Mouse (Mus musculus) cortical plate, adult 2 months (tissue): ENCODE results near the gene Pif1. TPM values are rescaled to one million over a fixed set of nuclear protein-coding genes. Genes with fewer than 3 reads are reported as not detected.

Source experiments
- H3K27ac ChIP-seq: fragments of 200-500 bp; 2 replicates; pipeline ENCODE4 v1.5.1; 2012; ENCODE audit warnings: low read length, control low read depth, inconsistent platforms; ENCODE audit not compliant: insufficient read depth
- H3K4me1 ChIP-seq: fragments of 200-500 bp; 2 replicates; pipeline ENCODE4 v1.6.1; 2011; ENCODE audit warnings: low read length; ENCODE audit not compliant: control insufficient read depth, insufficient read depth
- H3K4me3 ChIP-seq: fragments of 200-500 bp; 2 replicates; pipeline ENCODE4 v1.5.1; 2011; ENCODE audit warnings: mild to moderate bottlenecking, low read length, control low read depth; ENCODE audit not compliant: insufficient read depth
- CTCF ChIP-seq: fragments of 200-500 bp; IDR thresholded peaks from 2 replicates; pipeline ENCODE4 v1.5.1; 2011; ENCODE audit warnings: mild to moderate bottlenecking, control low read depth, low read length; ENCODE audit not compliant: insufficient read depth; ENCODE audit errors: extremely low read depth
- POLR2A ChIP-seq: fragments of 200-500 bp; IDR thresholded peaks from 2 replicates; pipeline ENCODE4 v1.6.1; 2011; ENCODE audit warnings: mild to moderate bottlenecking, low read length, control low read depth; ENCODE audit not compliant: insufficient read depth; ENCODE audit errors: extremely low read depth
- polyA plus RNA-seq: library from polyadenylated mRNA; depleted of rRNA; stranded (reverse); fragments of >200 nt; gene quantifications from 2 replicates; pipeline ENCODE4 v1.2.3, GENCODE M21; 2012

Gene Pif1
- polyA plus RNA-seq, 1 experiment, result 0.23 TPM

DNA sequence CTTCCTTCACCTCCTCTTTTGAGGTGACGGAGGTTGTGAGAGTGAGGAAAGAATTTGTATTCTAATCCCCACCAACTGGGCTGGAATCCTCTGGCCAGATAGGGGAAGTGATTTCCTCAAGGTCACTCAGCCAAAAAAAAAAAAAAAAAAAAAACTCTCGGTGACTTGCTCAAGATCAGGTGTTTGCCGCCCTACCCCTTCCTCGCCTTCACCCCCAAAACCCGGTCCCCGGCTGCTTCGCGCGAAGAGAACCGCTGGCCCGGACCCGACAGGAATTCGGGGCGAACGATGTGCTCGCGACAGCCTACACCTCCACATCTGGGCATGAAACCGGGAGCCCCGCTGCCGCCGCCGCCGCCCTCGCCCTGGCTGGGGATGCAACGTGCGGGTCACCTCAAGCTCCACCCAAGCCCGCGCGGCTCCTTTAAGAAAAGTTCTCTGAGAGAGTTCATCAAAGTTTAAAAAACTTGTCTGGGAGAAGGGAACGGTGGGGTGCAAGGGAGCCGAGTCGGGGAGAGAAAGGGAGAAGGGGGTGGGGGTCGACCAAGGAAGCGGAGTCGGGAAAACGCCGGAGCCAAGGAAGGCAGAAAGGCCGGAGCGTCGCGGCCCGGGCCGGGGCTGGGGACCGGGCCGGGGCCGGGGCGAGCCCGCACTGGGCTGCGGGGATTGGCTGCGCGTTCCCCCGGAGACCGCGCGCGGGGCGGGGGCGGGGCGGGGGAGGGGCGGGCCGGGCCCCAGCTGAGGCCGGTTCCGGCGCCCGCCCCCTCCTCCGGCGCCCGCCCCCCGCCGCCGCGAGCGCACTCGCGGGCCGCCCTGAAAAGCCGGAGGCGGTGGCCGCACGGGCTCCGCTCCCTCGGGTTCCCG lies 43.0 kb downstream of the Pif1 start:
- TF ChIP-seq POLR2A (no peak), CTCF (no peak)
- Histone ChIP-seq H3K27ac (no peak overlapping the region), H3K4me3 (peak overlapping the region; percentile 54), H3K4me1 (no peaks in the 10 kb centered on the region; the same call in 1 of the 2 replicates)

DNA sequence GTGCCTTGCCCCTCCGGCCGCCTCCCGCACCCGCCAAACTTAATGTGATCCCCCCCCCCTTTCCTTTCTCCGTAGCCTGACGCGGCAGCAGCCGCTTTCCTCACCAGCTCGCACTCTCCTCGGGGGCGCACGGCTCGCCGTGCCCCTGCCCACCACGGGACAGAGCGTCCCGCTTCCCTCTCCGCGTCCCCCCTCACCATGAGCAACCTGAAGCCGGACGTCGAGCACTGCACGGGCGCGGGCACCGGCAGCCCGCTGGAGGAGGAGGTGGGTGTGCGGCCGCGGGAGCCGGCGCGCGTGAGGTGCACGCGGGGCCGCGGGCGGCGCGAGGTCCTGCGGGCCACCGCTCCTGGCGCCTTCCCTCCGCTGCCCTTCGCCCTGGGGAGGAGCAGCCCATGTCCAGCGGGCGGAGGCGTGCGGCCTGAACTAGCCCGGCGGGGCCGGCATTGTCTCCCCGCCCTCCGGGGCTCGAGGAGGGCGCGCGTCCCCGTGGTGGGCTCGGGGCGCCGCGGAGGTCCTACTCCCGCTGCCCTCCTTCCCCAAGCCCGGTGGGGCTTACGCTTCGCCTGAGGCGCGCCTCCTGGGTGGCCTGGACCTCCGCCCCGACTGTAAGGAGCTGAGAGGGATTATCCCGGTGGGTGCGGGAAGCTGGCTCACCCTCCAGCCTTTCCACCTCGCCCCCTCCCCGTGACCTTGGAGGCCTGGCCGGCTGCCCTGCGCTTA lies 43.8 kb downstream of the Pif1 start:
- no peak for TF ChIP-seq CTCF
- no peak for TF ChIP-seq POLR2A
- no peaks in the 10 kb centered on the region; the same call in 1 of the 2 replicates for H3K4me1 ChIP-seq
- peak overlapping the region; percentile 54 for H3K4me3 ChIP-seq
- H3K27ac ChIP-seq, result no peak overlapping the region

DNA sequence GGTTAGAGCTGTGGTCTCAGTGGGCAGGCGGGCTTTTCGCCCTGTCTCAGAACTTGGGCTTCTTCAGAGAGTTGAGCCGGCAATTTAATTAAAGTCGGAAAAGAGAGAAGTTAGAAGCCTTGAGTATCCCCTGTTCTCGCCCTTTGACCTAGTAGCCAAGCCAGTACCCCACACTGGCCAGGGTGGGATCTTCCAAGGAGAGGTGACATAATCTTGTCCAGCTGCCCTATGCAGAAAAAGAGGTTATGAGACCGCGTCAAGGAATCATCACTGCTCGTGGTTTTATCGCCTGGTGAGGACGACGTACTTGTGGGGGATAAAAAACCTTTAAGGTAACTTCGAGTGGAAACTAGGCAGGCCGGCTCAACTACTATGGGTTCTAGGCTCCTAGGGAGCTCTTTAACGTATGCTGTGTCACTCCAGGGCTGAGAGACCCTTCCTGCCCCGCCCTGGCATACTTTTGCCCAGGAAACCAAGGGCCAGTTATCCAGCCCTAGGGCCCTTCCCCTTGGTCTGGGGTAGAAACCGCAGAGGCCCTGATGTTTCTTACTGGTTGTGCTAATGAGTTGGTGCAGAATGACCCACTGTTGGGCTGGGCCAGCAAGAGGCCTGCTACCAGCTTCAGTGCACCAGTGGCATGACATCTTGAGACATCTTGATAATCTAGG lies 44.5 kb downstream of the Pif1 start:
- TF ChIP-seq CTCF, result no peak
- TF ChIP-seq POLR2A, result no peak
- peak overlapping the region; percentile 54; the same call in 1 of the 2 replicates for H3K4me3 ChIP-seq

DNA sequence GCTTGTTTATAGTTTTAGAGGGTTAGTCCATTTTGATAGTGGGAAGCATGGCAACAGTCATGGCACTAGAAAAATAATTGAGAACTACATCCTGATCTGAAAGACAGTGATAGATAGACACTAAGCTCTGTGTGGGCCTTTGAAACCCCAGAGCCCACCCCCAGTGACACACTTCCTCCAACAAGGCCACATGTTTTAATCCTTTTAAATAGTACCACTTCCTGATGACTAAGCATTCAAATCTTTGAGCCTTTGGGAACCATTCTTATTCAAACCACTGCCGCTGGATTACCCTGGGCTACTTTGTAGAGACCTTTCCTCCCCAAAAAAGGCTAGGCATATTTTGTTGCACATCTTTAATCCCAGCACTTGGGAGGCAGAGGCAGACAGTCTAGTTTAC lies 48.8 kb downstream of the Pif1 start:
- H3K27ac ChIP-seq, result no peak overlapping the region
- TF ChIP-seq CTCF, result no peak
- no peak for TF ChIP-seq POLR2A
- no peak overlapping the region for H3K4me3 ChIP-seq
- H3K4me1 ChIP-seq, result no peaks in the 10 kb centered on the region; the same call in 1 of the 2 replicates

More for the DNA sequence above, 44.5 kb downstream of the Pif1 start:
- no peaks in the 10 kb centered on the region; the same call in 1 of the 2 replicates for H3K4me1 ChIP-seq
- H3K27ac ChIP-seq, result no peak overlapping the region

DNA sequence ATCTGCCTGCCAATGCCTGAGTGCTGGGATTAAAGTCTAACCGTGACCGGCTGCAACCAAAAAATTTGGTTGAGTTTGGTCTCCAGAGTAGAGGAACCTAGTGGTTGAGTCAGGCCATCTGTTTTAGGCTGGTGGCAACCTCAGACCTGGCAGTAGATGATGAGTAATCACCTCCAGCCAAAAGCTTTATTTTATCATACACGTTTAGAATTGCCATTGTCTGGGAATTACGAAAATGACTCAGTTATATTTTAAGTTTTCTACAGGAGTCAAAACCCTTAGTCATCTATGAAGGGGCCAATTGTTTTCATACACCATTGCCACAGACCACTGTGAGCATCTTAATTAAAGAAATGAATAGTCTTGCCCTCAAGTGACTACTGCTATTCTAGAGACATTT lies 50.0 kb downstream of the Pif1 start:
- no peaks in the 10 kb centered on the region for H3K4me1 ChIP-seq
- H3K4me3 ChIP-seq, result no peak overlapping the region

DNA sequence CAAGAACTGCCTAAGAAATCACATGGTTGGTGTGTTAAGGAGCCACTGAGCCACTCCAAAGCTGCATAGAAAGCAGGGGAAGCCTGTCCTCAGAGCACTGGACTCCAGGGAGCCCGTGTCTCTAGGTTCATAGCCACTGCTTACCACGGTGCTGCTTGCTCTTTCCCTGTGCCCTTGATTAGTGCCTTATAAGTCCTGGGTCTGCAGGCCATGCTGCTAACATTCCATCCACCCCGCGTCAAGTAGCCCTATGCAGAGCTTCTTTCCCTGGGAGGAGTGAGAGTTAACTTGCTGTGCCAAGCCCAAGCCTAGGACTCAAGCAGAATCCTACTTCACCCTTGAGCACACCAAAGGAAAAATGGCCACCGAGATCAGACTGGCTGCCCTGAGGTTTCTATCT lies 52.1 kb downstream of the Pif1 start:
- Histone ChIP-seq H3K27ac (no peak overlapping the region), H3K4me3 (no peak overlapping the region), H3K4me1 (no peaks in the 10 kb centered on the region)
- TF ChIP-seq POLR2A (no peak), CTCF (no peak)

More for the DNA sequence above, 50.0 kb downstream of the Pif1 start:
- H3K27ac ChIP-seq, result no peak overlapping the region
- TF ChIP-seq POLR2A, result no peak
- TF ChIP-seq CTCF, result no peak

DNA sequence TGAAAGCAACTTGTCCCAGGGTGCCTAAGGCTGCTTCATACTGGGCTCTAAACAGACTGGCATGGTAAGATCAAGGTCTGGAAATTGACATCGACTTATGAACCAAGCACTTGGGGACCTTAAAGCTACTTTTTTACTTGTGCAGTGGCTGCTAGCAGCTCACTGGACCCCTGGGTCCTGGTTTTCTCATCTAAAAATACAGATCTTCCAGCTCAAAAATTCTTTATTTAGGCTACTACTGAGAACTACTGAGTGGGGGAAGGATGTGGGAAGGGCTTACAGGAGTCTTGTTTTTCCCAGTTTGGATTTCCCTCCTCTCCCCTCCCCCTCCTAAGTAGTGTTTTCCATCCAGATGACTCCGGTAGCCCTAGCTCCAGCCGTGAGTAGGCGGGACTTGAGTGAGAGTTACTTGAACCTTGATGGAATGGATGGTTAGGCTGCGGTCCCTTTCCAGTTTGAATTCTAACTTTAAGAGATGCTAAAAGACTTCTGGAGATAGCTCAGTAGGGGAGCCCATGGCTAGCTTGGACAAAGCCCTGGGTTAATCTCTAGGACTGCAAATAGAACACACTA lies 54.0 kb downstream of the Pif1 start:
- H3K4me1 ChIP-seq, result no peaks in the 10 kb centered on the region
- H3K27ac ChIP-seq, result no peak overlapping the region
- no peak overlapping the region for H3K4me3 ChIP-seq
- TF ChIP-seq POLR2A (no peak), CTCF (no peak)

DNA sequence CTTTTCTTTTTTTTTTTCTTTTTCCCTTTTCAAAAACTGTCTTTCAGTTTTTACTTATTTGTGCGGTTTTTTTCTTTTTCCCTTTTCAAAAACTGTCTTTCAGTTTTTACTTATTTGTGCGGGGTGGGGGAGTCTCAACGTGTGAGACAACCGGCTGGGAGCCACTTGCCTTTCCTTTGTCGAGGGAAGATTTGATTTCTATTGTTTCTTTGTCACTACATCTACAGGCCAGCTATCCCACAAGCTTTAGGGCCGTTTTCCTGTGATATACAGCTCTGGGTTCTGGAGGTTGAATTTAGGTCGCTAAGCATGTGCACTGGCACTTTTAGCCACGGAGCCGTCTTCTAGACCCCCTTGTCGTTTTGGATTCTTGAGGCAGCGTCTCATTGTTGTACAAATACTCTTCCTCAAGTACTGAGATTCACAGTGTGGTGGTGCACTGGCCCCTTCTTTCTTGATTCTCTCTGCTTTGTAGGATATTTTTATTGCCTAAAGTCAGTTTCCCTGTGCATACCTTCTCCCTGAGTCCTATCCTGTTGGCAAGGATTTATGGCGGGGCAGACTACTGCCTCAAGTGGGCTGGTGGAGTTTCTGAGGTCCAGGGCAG lies 54.6 kb downstream of the Pif1 start:
- Histone ChIP-seq H3K27ac (no peak overlapping the region), H3K4me3 (no peak overlapping the region), H3K4me1 (no peaks in the 10 kb centered on the region)
- TF ChIP-seq POLR2A (no peak), CTCF (no peak)

DNA sequence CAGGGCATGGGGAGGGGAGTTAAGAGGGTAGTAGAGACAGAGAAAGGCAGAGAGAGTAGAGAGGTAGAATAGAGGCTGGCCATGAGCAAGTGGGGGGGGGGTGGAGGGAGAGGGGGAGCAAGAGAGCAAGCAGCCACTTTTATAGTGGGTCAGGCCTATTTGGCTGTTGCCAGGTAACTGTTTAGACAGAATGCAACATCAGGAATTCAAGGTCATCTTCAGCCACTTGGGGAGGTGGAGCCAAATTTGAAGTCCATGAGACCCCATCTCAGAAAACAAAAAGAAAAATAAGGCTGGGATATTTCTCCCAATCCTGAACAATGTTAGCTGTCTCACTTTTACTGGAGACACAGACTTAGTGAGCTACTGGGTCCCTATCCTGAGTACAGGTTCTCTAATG lies 55.6 kb downstream of the Pif1 start:
- Histone ChIP-seq H3K27ac (no peak overlapping the region), H3K4me1 (no peaks in the 10 kb centered on the region), H3K4me3 (no peak overlapping the region)
- no peak for TF ChIP-seq POLR2A
- no peak for TF ChIP-seq CTCF
